Comparison of ENCODE assay signal across 20 mouse cellular contexts in genomic region chr1:34052422-34052821, GRCm38 (mm10).
DNase-seq lines count a peak whose midpoint lies in the region; ATAC-seq lines count a peak whose summit lies in the region.
"Had no signal": no experiment of that assay in that cellular context is flagged by ENCODE, and none has a peak within 500 bp of the region (broad histone marks: within the 10 kb centered on the region; RNA-seq: fewer than 3 reads in every experiment).

No protein-coding gene starts in this region.

- peaks cover 29% of the 10 kb centered on the region for H3K4me1 ChIP-seq in hindbrain, embryonic 10.5 days (replicated peaks)
- peaks cover 5% of the 10 kb centered on the region for H3K4me1 ChIP-seq in hindbrain, embryonic 16.5 days (ENCODE audit: control insufficient read depth, insufficient read depth, low read depth, low read length)
- peaks cover 30% of the 10 kb centered on the region for H3K4me1 ChIP-seq in embryonic facial prominence, embryonic 10.5 days

- 71% methylated on average over 5 of the region's 5 CpGs for WGBS in hindbrain, embryonic 10.5 days
- WGBS in hindbrain, embryonic 16.5 days = 62% methylated on average over 5 of the region's 5 CpGs
- 27% methylated on average over 5 of the region's 5 CpGs for WGBS in embryonic facial prominence, embryonic 10.5 days

- no peaks in the 10 kb centered on the region for H3K27me3 ChIP-seq in hindbrain, embryonic 10.5 days (ENCODE audit: insufficient read depth, poor library complexity, severe bottlenecking)
- H3K27me3 ChIP-seq in hindbrain, embryonic 16.5 days (replicated peaks; ENCODE audit: control insufficient read depth, insufficient read depth, low read length) = no peaks in the 10 kb centered on the region
- H3K27me3 ChIP-seq in embryonic facial prominence, embryonic 10.5 days (replicated peaks; ENCODE audit: low read depth, poor library complexity, severe bottlenecking) = no peaks in the 10 kb centered on the region
- H3K27me3 ChIP-seq: forebrain, embryonic 13.5 days; hindbrain, embryonic 15.5 days; liver, embryonic 13.5 days; neural tube, embryonic 12.5 days had no signal

- DNase-seq in heart, adult 11 months = peak; percentile 80
- DNase-seq in heart, postnatal 4 days = no peak
- DNase-seq in hindbrain, embryonic 10.5 days (ENCODE audit: low spot score) = no peak
- peak; percentile 42 for DNase-seq in embryonic facial prominence, embryonic 10.5 days (ENCODE audit: low spot score)
- DNase-seq in forelimb bud, embryonic 11.5 days (ENCODE audit: low read depth, low spot score) = peak; percentile 55
- no peak for DNase-seq in retina, postnatal 1 day
- DNase-seq: adrenal gland, postnatal 10 days; cerebellum, adult 11 months; cerebellum, postnatal 36 days; kidney, adult 18-20 months; kidney, postnatal 25 days; layer of hippocampus, adult 9-11 months; liver, embryonic 13.5 days; lung, postnatal 14 days; right cerebral cortex, postnatal 25 days had no signal

- no peak overlapping the region for H3K4me2 ChIP-seq in hindbrain, embryonic 16.5 days (ENCODE audit: low read length)
- H3K4me2 ChIP-seq: forebrain, embryonic 13.5 days; hindbrain, embryonic 15.5 days; liver, embryonic 13.5 days; neural tube, embryonic 12.5 days had no signal

- no peaks in the 10 kb centered on the region for H3K36me3 ChIP-seq in hindbrain, embryonic 10.5 days
- H3K36me3 ChIP-seq in hindbrain, embryonic 16.5 days (ENCODE audit: control insufficient read depth, insufficient read depth, low read length) = no peaks in the 10 kb centered on the region
- H3K36me3 ChIP-seq in embryonic facial prominence, embryonic 10.5 days (replicated peaks) = no peaks in the 10 kb centered on the region
- H3K36me3 ChIP-seq: hindbrain, embryonic 15.5 days; liver, embryonic 13.5 days; neural tube, embryonic 12.5 days had no signal

- peak overlapping the region; percentile 29; the same call in 1 of the 2 replicates for H3K27ac ChIP-seq in hindbrain, embryonic 10.5 days
- no peak overlapping the region for H3K27ac ChIP-seq in hindbrain, embryonic 16.5 days (ENCODE audit: low read depth, low read length)
- H3K27ac ChIP-seq in embryonic facial prominence, embryonic 10.5 days (replicated peaks) = peak overlapping the region; percentile 48
- H3K27ac ChIP-seq: forebrain, embryonic 13.5 days; hindbrain, embryonic 15.5 days; liver, embryonic 13.5 days; neural tube, embryonic 12.5 days had no signal

- no peak for ATAC-seq in hindbrain, embryonic 16.5 days
- no peak for ATAC-seq in megakaryocyte progenitor cell, adult 5-6 weeks (replicated peaks; ENCODE audit: poor library complexity)
- ATAC-seq: forebrain, embryonic 13.5 days had no signal

- no peak overlapping the region for H3K9ac ChIP-seq in hindbrain, embryonic 16.5 days (ENCODE audit: low read depth, low read length)
- H3K9ac ChIP-seq: forebrain, embryonic 13.5 days; hindbrain, embryonic 15.5 days; liver, embryonic 13.5 days; neural tube, embryonic 12.5 days had no signal

- no peak overlapping the region for H3K4me3 ChIP-seq in hindbrain, embryonic 10.5 days
- no peak overlapping the region for H3K4me3 ChIP-seq in hindbrain, embryonic 16.5 days (ENCODE audit: low read length)
- no peak overlapping the region for H3K4me3 ChIP-seq in embryonic facial prominence, embryonic 10.5 days
- H3K4me3 ChIP-seq: forebrain, embryonic 13.5 days; hindbrain, embryonic 15.5 days; liver, embryonic 13.5 days; neural tube, embryonic 12.5 days had no signal

- no peaks in the 10 kb centered on the region for H3K9me3 ChIP-seq in hindbrain, embryonic 10.5 days
- no peaks in the 10 kb centered on the region for H3K9me3 ChIP-seq in hindbrain, embryonic 16.5 days (ENCODE audit: control insufficient read depth, low read length)
- H3K9me3 ChIP-seq in embryonic facial prominence, embryonic 10.5 days = no peaks in the 10 kb centered on the region
- H3K9me3 ChIP-seq: forebrain, embryonic 13.5 days; hindbrain, embryonic 15.5 days; liver, embryonic 13.5 days; neural tube, embryonic 12.5 days had no signal

Comparison
In these comparisons a context has a peak if more than half of its experiments do, and no peak if none do; other contexts are left out.
1. DNase-seq: peak in heart, adult 11 months (single experiment), embryonic facial prominence, embryonic 10.5 days (single experiment) and forelimb bud, embryonic 11.5 days (single experiment); none in heart, postnatal 4 days (single experiment), hindbrain, embryonic 10.5 days (single experiment) and retina, postnatal 1 day (single experiment).